Mouse (Mus musculus): ENCODE measurements around the gene Lmbr1.

- TF ChIP-seq CTCF (IDR thresholded peaks at IDR 0.05; ENCODE audit: borderline replicate concordance, extremely low read depth, insufficient read depth, insufficient read length) (no peak), POLR2A (IDR thresholded peaks at IDR 0.05; ENCODE audit: borderline replicate concordance, extremely low read depth, insufficient read depth, insufficient read length, poor library complexity, severe bottlenecking) (no peak)
Measured at GRCm38 (mm10) chr5:29238379-29238778, 139.8 kb downstream of the Lmbr1 start.

Measured in brain, embryonic 14.5 days (tissue).